Mouse (Mus musculus): ENCODE measurements around the gene Gprc5d.
A peak's percentile ranks its signal among the peaks of the same experiment; 100 is the strongest.

DNA sequence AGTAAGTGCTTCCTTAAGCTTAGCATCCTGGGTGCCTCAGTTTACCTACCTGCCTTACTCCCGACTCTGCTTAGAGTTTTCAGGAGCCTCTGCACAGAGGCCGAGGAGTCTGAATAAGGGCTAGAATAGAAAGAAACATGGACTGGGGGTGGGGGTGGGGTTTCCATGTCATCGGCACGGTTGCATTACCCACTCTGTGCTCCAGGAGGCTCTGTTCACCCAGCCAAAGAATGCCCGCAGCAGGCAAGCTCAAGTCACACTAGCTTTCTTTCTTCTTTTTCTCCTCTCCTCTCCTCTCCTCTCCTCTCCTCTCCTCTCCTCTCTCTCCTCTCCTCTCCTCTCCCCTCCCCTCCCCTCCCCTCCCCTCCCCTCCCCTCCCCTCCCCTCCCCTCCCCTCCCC, 32.2 kb upstream of the Gprc5d start:
- TF ChIP-seq POLR2A (IDR thresholded peaks at IDR 0.05; ENCODE audit: low read depth, low read length), result no peak
- TF ChIP-seq CTCF (conservative IDR thresholded peaks at IDR 0.05 in 1 of 2, IDR thresholded peaks at IDR 0.05 in 1 of 2; ENCODE audit: low read depth in 2 of 2, low read length in 2 of 2), result peak; percentile 49 to 77; a peak in 3 of 4 replicates
- no peak for TF ChIP-seq MAX (IDR thresholded peaks at IDR 0.05; ENCODE audit: low read length)
